Mouse (Mus musculus): ENCODE data around the gene Pole4. TPM values are rescaled to one million over a fixed set of nuclear protein-coding genes. Genes with fewer than 3 reads are reported as not detected.
"Not testable (repeated sequence)": the region's sequence is repeated elsewhere in the genome, so short reads cannot be mapped to it uniquely, and the experiment has no call there.

The Pole4 gene
- polyA plus RNA-seq, 1 experiment = 44.4 TPM

DNA sequence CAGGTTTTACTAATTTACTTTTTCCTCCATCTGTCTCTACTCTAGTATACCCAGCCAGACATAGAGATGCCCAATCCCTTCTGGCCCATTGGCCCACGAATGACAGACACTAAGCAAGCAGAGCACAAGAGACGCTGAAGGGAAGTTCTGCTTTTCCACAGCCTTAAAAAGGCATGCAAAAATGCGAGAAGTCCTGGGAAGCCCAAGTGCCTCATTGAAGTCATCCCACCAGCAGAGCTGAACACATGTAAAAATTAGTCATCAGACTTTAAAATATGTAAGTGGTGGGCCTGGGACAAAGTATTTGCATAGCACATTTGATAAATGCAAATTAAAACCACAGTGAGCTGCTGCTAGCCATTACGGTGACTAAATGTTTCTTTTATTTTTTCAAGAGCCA lies 65.1 kb downstream of the Pole4 start:
- 65% methylated on average over 4 of the region's 4 CpGs for WGBS
- H3K4me1 ChIP-seq (ENCODE audit: control insufficient read depth, insufficient read depth, low read length) = no peaks in the 10 kb centered on the region
- TF ChIP-seq POLR2A (IDR thresholded peaks at IDR 0.05; ENCODE audit: borderline replicate concordance, control insufficient read depth, low read depth, low read length) (no peak), CTCF (IDR thresholded peaks at IDR 0.05; ENCODE audit: control insufficient read depth, insufficient read depth, low read length) (no peak)
- no peak overlapping the region for H3K27ac ChIP-seq (ENCODE audit: control insufficient read depth, insufficient read depth, low read depth, low read length, poor library complexity)
- no peak overlapping the region for H3K4me3 ChIP-seq (replicated peaks; ENCODE audit: control insufficient read depth, low read depth, low read length)

DNA sequence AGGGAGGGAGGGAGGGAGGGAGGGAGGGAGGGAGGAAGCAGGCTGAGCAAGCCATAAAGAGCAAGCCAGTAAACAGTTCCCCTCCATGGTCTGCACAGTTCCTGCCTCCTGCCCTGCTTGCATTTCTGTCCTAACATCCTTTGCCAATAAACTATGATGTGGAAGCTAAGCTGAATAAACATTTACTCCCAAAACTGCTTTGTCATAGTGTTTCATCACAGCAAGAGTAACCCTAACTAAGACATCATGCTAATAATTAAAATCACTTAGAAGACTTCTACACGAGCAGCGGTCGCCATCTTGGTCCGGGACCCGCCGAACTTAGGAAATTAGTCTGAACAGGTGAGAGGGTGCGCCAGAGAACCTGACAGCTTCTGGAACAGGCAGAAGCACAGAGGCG lies 79.8 kb downstream of the Pole4 start:
- WGBS = 93% methylated on average over 7 of the region's 8 CpGs
- H3K4me3 ChIP-seq (replicated peaks; ENCODE audit: control insufficient read depth, low read depth, low read length); H3K27ac ChIP-seq (ENCODE audit: control insufficient read depth, insufficient read depth, low read depth, low read length, poor library complexity); H3K4me1 ChIP-seq (ENCODE audit: control insufficient read depth, insufficient read depth, low read length): not testable (repeated sequence)

DNA sequence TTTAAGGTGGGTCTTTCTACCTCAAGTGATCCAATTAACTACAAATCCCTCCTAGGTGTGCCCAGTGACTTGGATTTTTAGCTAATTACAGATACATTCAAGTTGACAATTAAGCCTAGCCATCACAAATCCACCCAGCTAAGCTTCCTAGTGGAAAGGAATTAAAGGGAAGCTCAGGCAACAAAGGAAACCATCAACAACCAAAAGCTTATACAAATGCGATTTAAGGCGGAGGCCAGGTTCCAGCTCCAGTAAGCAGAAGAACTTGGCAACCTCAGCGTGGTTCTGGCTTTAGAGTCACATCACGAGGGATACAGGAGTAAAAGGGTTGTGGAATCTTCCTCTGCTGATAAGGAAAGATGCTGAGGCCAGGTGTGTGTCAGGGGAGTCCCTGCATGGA lies 92.0 kb downstream of the Pole4 start:
- H3K4me1 ChIP-seq (ENCODE audit: control insufficient read depth, insufficient read depth, low read length) = no peaks in the 10 kb centered on the region
- TF ChIP-seq POLR2A (IDR thresholded peaks at IDR 0.05; ENCODE audit: borderline replicate concordance, control insufficient read depth, low read depth, low read length) (no peak), CTCF (IDR thresholded peaks at IDR 0.05; ENCODE audit: control insufficient read depth, insufficient read depth, low read length) (no peak)
- no peak overlapping the region for H3K27ac ChIP-seq (ENCODE audit: control insufficient read depth, insufficient read depth, low read depth, low read length, poor library complexity)
- H3K4me3 ChIP-seq (replicated peaks; ENCODE audit: control insufficient read depth, low read depth, low read length) = no peak overlapping the region
- 71% methylated on average over 4 of the region's 4 CpGs for WGBS

DNA sequence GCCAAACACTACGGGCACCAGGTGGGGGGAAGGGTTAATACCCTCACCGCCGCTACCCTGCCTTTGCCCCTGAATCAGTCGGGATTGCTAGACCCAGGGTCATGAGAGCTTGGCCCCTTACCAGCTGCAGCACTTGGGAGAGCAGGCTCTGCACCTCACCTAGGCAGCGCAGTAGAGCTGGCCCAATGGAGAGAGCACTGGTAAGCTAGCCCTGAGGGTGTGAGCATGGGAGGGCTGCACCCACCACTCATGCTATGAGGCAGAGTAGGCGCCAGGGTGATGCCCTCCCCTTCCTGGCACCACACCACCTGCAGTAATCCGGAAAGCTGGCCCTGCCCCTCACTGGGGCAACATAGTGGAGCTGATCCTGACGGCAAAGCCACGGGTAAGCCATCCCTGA lies 94.1 kb downstream of the Pole4 start:
- WGBS = 79% methylated on average over 9 of the region's 9 CpGs
- Histone ChIP-seq H3K4me3 (replicated peaks; ENCODE audit: control insufficient read depth, low read depth, low read length) (no peak overlapping the region), H3K27ac (ENCODE audit: control insufficient read depth, insufficient read depth, low read depth, low read length, poor library complexity) (no peak overlapping the region), H3K4me1 (ENCODE audit: control insufficient read depth, insufficient read depth, low read length) (no peaks in the 10 kb centered on the region)
- TF ChIP-seq POLR2A (IDR thresholded peaks at IDR 0.05; ENCODE audit: borderline replicate concordance, control insufficient read depth, low read depth, low read length) (no peak), CTCF (IDR thresholded peaks at IDR 0.05; ENCODE audit: control insufficient read depth, insufficient read depth, low read length) (no peak)

DNA sequence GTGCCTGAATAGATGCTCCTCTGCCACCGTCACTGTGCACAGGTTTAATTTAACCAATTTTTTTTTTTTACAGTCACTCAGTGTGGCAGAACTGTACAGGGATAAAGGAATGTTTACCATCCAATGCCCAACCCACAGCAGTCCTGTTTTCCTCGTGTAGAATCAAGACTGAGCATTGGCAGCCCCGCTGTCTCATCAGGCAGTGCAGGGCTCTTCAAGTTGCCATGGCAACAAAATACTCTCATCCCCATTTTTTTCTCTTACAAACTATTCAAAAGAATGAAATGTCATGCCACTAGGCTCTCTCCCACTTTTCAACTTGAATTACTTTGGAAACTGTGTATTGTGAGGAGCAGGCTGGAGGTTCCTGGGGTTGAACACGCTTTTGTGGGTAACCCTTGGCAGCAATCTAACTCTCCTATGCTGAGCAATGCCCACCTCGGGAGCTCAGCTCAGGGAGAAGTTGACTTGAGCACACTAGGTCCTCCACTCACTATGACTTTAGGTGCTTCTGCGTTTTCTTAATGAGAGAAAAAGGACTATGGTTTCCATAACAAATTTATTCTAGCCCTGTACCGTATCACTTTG lies 95.7 kb downstream of the Pole4 start:
- TF ChIP-seq CTCF (IDR thresholded peaks at IDR 0.05; ENCODE audit: control insufficient read depth, insufficient read depth, low read length) (no peak), POLR2A (IDR thresholded peaks at IDR 0.05; ENCODE audit: borderline replicate concordance, control insufficient read depth, low read depth, low read length) (no peak)
- no peak overlapping the region for H3K4me3 ChIP-seq (replicated peaks; ENCODE audit: control insufficient read depth, low read depth, low read length)

DNA sequence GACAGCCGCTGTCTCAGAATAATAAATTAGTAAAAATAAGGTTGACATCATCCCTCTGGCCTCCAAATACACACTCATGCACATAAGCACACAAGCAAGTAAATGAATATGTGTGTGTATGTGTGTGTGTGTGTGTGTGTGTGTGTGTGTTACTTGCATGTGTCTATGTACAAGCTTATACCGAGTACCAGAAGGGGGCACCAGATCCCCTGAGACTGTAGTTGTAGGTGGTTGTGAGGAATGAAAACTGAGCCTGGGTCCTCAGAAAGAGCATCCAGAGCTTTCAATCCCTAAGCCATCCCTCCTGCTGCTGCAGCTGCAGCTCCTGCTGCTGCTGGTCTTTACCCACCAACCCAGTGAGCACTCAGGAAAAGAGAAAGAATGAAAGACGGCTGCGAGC lies 96.4 kb downstream of the Pole4 start:
- no peaks in the 10 kb centered on the region for H3K4me1 ChIP-seq (ENCODE audit: control insufficient read depth, insufficient read depth, low read length)
- no peak overlapping the region for H3K27ac ChIP-seq (ENCODE audit: control insufficient read depth, insufficient read depth, low read depth, low read length, poor library complexity)
- H3K4me3 ChIP-seq (replicated peaks; ENCODE audit: control insufficient read depth, low read depth, low read length) = no peak overlapping the region
- TF ChIP-seq CTCF (IDR thresholded peaks at IDR 0.05; ENCODE audit: control insufficient read depth, insufficient read depth, low read length) = no peak
- TF ChIP-seq POLR2A (IDR thresholded peaks at IDR 0.05; ENCODE audit: borderline replicate concordance, control insufficient read depth, low read depth, low read length) = no peak
- 96% methylated on average over 4 of the region's 4 CpGs for WGBS

More for the DNA sequence above, 95.7 kb downstream of the Pole4 start:
- WGBS = 81% methylated on average over 7 of the region's 7 CpGs
- Histone ChIP-seq H3K4me1 (ENCODE audit: control insufficient read depth, insufficient read depth, low read length) (no peaks in the 10 kb centered on the region), H3K27ac (ENCODE audit: control insufficient read depth, insufficient read depth, low read depth, low read length, poor library complexity) (no peak overlapping the region)

DNA sequence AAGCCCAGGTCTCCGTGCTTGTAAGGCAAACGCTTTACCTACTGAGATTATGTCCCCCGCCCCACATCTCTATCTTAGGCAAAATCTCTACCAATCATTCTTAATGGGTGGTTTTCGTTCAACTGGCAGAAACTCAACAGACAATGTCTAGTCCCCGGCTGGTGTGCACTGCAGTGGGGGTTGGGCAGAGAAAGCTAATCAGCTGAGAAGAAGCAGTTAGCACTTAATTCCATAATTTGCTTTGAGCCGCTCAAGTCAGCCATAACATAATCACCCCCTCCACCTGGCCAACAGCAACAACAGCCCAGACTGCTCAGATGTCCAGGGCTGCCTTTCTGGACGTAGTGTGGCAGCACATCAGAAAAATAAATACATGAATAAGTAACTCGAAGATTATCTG lies 100.4 kb downstream of the Pole4 start:
- H3K27ac ChIP-seq (ENCODE audit: control insufficient read depth, insufficient read depth, low read depth, low read length, poor library complexity) = no peak overlapping the region

DNA sequence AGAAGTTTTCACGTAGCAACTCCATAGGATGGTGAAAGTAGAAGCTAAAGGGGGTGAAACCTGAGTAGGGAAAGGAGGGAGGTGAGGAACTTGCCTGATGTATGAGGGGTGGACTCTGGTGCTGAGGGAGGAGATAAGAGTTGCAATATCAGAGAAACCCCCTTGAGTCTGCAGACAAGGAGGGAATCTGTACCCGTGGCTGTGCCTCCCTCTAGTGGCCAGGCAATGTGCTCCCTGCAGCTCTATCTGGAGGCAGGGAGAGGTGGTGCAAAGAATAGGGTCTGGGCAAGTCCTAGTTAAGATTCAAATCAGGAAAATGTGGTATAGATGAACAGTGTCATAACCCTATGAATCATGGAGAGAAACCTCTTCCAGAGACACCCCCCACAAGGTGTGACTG lies 101.5 kb downstream of the Pole4 start:
- H3K27ac ChIP-seq (ENCODE audit: control insufficient read depth, insufficient read depth, low read depth, low read length, poor library complexity) = no peak overlapping the region
- H3K4me1 ChIP-seq (ENCODE audit: control insufficient read depth, insufficient read depth, low read length) = no peaks in the 10 kb centered on the region
- no peak overlapping the region for H3K4me3 ChIP-seq (replicated peaks; ENCODE audit: control insufficient read depth, low read depth, low read length)
- TF ChIP-seq CTCF (IDR thresholded peaks at IDR 0.05; ENCODE audit: control insufficient read depth, insufficient read depth, low read length) = peak; percentile 43
- TF ChIP-seq POLR2A (IDR thresholded peaks at IDR 0.05; ENCODE audit: borderline replicate concordance, control insufficient read depth, low read depth, low read length) = no peak
- WGBS = 39% methylated on average over 2 of the region's 2 CpGs

More for the DNA sequence above, 100.4 kb downstream of the Pole4 start:
- 69% methylated on average over 8 of the region's 8 CpGs for WGBS
- no peak overlapping the region for H3K4me3 ChIP-seq (replicated peaks; ENCODE audit: control insufficient read depth, low read depth, low read length)
- H3K4me1 ChIP-seq (ENCODE audit: control insufficient read depth, insufficient read depth, low read length) = no peaks in the 10 kb centered on the region
- TF ChIP-seq POLR2A (IDR thresholded peaks at IDR 0.05; ENCODE audit: borderline replicate concordance, control insufficient read depth, low read depth, low read length) (no peak), CTCF (IDR thresholded peaks at IDR 0.05; ENCODE audit: control insufficient read depth, insufficient read depth, low read length) (no peak)

DNA sequence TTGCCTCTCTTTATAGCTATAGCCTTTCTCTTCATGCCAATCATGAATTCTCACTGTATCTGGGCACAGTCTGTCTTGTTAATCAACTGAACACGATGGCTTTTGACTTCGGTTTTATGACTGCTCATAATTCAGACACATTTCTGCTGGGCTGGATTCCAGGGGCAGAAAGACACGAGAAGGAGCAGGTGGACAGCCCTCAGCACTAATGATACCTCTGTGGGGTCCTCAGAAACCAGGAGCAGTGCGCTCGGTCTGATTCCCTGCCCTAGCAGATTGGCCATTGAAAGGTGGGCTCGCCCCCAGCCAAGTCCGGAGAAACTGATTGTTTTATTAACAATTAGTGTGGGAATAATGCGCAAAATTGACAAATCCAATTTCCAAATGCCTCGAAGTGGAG lies 101.9 kb downstream of the Pole4 start:
- H3K4me3 ChIP-seq (replicated peaks; ENCODE audit: control insufficient read depth, low read depth, low read length) = no peak overlapping the region
- 79% methylated on average over 9 of the region's 9 CpGs for whole genome bisulfite sequencing

More for the DNA sequence above, 101.9 kb downstream of the Pole4 start:
- TF ChIP-seq CTCF (IDR thresholded peaks at IDR 0.05; ENCODE audit: control insufficient read depth, insufficient read depth, low read length) (no peak), POLR2A (IDR thresholded peaks at IDR 0.05; ENCODE audit: borderline replicate concordance, control insufficient read depth, low read depth, low read length) (no peak)
- Histone ChIP-seq H3K4me1 (ENCODE audit: control insufficient read depth, insufficient read depth, low read length) (no peaks in the 10 kb centered on the region), H3K27ac (ENCODE audit: control insufficient read depth, insufficient read depth, low read depth, low read length, poor library complexity) (no peak overlapping the region)
